Mouse (Mus musculus) brain, embryonic 14.5 days (tissue): ENCODE data around the gene Crhr1.

Source experiments
- CTCF ChIP-seq: fragments of 200-500 bp; IDR thresholded peaks from 2 replicates; pipeline ENCODE4 v1.5.1; 2012; ENCODE audit warnings: inconsistent platforms, mild to moderate bottlenecking, moderate library complexity, borderline replicate concordance; ENCODE audit not compliant: insufficient read depth, insufficient read length; ENCODE audit errors: extremely low read depth
- POLR2A ChIP-seq: fragments of 200-500 bp; IDR thresholded peaks from 2 replicates; pipeline ENCODE4 v1.6.1; 2012; ENCODE audit warnings: mild to moderate bottlenecking, inconsistent platforms, borderline replicate concordance; ENCODE audit not compliant: poor library complexity, insufficient read depth, insufficient read length, severe bottlenecking; ENCODE audit errors: extremely low read depth

GRCm38 (mm10) chr11:104106969-104107368 lies 25.7 kb upstream of the Crhr1 start:
- TF ChIP-seq POLR2A (no peak), CTCF (no peak)
